Mouse (Mus musculus) testis, adult 2 months (tissue): ENCODE data around the gene Srms.

Experiments
- CTCF ChIP-seq: fragments of 200-500 bp; IDR thresholded peaks from 2 replicates; pipeline ENCODE4 v1.5.1; 2012; ENCODE audit warnings: low read depth, mild to moderate bottlenecking, inconsistent platforms, low read length, moderate library complexity; ENCODE audit not compliant: control insufficient read depth, insufficient read depth, insufficient replicate concordance
- POLR2A ChIP-seq: fragments of 200-500 bp; IDR thresholded peaks from 2 replicates; pipeline ENCODE4 v1.6.1; 2012; ENCODE audit warnings: low read depth, mild to moderate bottlenecking, inconsistent platforms, low read length, moderate library complexity; ENCODE audit not compliant: control insufficient read depth

- TF ChIP-seq CTCF (no peak), POLR2A (no peak)
Observed at GRCm38 (mm10) chr2:181228335-181228734, 15.3 kb upstream of the Srms start.
